Mouse (Mus musculus): ENCODE data around the gene Ranbp10.

DNA sequence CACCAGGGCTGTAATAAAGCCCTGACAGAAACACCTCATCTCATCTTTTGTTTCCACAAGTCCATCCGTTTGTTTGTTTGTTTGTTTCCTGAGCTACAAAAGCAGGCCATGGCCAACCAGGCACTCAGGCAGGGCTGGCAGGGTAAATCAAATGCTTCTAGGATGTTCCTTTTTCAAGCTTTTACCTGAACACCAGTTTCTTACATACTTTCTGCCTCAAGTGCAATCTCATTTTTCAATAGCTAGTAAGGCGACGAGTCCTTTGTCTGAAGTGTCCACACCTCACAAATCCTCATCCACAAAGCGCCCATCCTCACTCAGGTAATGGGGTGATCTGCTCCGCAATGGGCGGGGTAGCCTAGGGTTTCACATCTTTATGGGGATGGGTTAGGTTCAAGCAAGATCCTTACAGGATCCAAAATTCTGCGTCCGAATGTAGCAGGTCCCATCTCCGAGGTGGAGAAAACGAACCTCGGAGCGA lies 69.3 kb downstream of the Ranbp10 start:
- TF ChIP-seq CTCF (IDR thresholded peaks at IDR 0.05) (no peak), EP300 (IDR thresholded peaks at IDR 0.05) (no peak)
